Mouse (Mus musculus): ENCODE measurements around the gene Btg4. TPM values are rescaled to one million over a fixed set of nuclear protein-coding genes. Genes with fewer than 3 reads are reported as not detected.

The Btg4 gene
- polyA plus RNA-seq, 1 experiment from 2014 or later, result not detected

DNA sequence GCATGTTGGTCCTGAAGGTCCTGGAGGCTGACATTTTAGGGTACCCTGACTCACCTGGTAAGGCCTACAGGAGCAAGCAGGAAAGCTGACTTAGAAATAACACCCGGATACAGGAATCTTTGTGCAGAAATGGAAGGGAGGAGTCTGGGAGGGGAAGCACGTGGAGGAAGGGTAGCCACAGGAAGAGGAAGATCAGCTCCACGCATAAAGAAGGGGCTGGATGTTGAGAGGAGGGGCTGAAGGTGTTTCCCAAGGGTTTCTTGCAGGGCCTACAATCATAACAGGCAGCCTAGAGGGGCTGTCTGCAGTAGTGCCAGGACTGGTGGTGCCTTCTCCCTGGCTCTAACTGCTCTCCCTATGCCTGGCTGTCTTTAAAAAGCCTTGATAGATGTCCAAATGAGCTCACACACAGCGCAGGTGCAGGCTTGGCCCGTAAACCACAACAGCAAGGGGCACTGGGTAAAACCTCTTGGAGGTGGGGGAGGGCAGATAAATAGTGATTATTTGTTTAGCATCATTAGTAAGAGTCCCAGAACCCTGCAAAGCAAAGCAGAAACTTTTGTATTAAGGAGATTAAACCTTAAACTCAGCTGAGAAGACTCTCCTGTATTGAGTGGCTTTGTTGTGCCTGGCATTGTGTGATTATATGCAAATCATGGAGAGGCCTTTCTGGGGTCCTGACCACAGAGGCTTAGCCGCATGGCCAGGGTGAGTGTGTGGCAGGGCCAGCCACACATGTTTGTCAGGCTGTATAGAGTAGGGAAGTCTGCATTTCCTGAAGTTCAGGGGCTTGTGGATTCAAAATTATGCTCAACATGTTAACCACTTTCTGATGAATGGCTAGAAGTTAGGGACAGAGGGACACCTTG is 104.8 kb downstream of the Btg4 start, which contains the start of gene Gm32742:
Gene Gm32742, minus strand, starts transcription at position 206 of the 869 bp plus-strand sequence.
- Histone ChIP-seq H3K27ac (no peak within 1 kb of the TSS), H3K36me3 (ENCODE audit: inconsistent target) (no peaks in the 10 kb centered on the region), H3K79me2 (ENCODE audit: inconsistent target) (no peaks in the 10 kb centered on the region), H3K4me3 (ENCODE audit: inconsistent target) (no peak within 1 kb of the TSS)
- 6% methylated on average over 6 of the region's 6 CpGs for WGBS (ENCODE audit: missing documents)

DNA sequence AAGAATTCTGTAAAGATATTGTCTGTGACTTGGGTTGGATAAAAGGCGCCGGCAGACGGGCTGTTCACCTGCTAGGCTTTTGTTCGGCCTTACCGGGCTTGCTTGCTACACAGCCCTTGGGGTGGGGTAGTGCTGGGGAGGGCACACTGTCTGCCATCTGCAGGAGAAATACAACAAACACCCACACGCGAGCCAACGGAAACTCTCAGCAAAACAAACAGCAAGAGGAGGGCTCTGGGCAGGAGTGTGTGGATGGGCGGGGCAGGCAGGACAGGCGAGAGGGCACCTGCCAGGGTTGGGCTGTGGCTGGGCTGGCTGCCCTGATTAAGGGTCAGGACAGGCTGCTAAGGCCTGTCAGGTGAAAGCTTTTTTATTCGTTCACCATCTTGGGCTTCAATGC is 107.3 kb downstream of the Btg4 start:
- Histone ChIP-seq H3K36me3 (ENCODE audit: inconsistent target) (no peaks in the 10 kb centered on the region), H3K79me2 (ENCODE audit: inconsistent target) (no peaks in the 10 kb centered on the region), H3K4me3 (ENCODE audit: inconsistent target) (no peak overlapping the region), H3K27ac (no peak overlapping the region)
- WGBS (ENCODE audit: missing documents), result 88% methylated on average over 11 of the region's 11 CpGs

- WGBS (ENCODE audit: missing documents), result 93% methylated on average over 5 of the region's 5 CpGs
- H3K4me3 ChIP-seq (ENCODE audit: inconsistent target), result no peak overlapping the region
- H3K27ac ChIP-seq, result no peak overlapping the region
- H3K36me3 ChIP-seq (ENCODE audit: inconsistent target), result no peaks in the 10 kb centered on the region
- H3K79me2 ChIP-seq (ENCODE audit: inconsistent target), result no peaks in the 10 kb centered on the region
Measured at GRCm38 (mm10) chr9:51168698-51169097, 108.0 kb downstream of the Btg4 start.

GRCm38 (mm10) chr9:51169133-51169532 is 108.4 kb downstream of the Btg4 start:
- Histone ChIP-seq H3K79me2 (ENCODE audit: inconsistent target) (no peaks in the 10 kb centered on the region), H3K36me3 (ENCODE audit: inconsistent target) (no peaks in the 10 kb centered on the region), H3K4me3 (ENCODE audit: inconsistent target) (no peak overlapping the region), H3K27ac (no peak overlapping the region)
- 91% methylated on average over 7 of the region's 7 CpGs for WGBS (ENCODE audit: missing documents)

Other genes starting within 250 kb of the Btg4 start
- gene Ppp2r1b, start 215.6 kb upstream of the Btg4 start, polyA plus RNA-seq (2018), result 14.4 to 23.7 TPM (median 14.9 TPM) in 3 replicates
- 8.4 to 15.8 TPM (median 12.2 TPM) in 3 replicates for gene Sik2, start 51.8 kb upstream of the Btg4 start, polyA plus RNA-seq (2018)
- 5.6 to 10.0 TPM (median 5.9 TPM) in 3 replicates for gene Layn, start 16.2 kb downstream of the Btg4 start, polyA plus RNA-seq (2018)
- gene 4833427G06Rik, start 41.2 kb downstream of the Btg4 start, polyA plus RNA-seq (2018), result not detected in 3 replicates
- gene Gm32742, start 104.6 kb downstream of the Btg4 start, polyA plus RNA-seq (2018), result not detected in 3 replicates
- 0.14 TPM in 1 of 3 replicates, not detected in the others for gene Pou2af1, start 152.8 kb downstream of the Btg4 start, polyA plus RNA-seq (2018)
- 0.11 TPM in 1 of 3 replicates, not detected in the others for gene Colca2, start 217.7 kb downstream of the Btg4 start, polyA plus RNA-seq (2018)